ENCODE assay signal across 10 mouse cellular contexts in genomic region chr5:38879989-38880706, GRCm38 (mm10). TPM values are rescaled to one million over a fixed set of nuclear protein-coding genes. Genes with fewer than 3 reads are reported as not detected.
DNase-seq lines count a peak whose midpoint lies in the region; ATAC-seq and TF ChIP-seq lines count a peak whose summit lies in the region.
"Had no signal": no experiment of that assay in that cellular context is flagged by ENCODE, and none has a peak within 500 bp of the region (broad histone marks: within the 10 kb centered on the region; RNA-seq: fewer than 3 reads in every experiment).

No protein-coding gene starts in this region.

- DNase-seq in frontal cortex, postnatal 14 days (ENCODE audit: low spot score in 2 of 2), result no peak
- DNase-seq in left cerebral cortex, postnatal 4 days, result peak; percentile 37
- no peak for DNase-seq in left cerebral cortex, adult 9 months (ENCODE audit: low spot score in 2 of 2)
- DNase-seq in brain, embryonic 14.5 days (ENCODE audit: low read depth), result peak; percentile 79
- peak; percentile 50 for DNase-seq in hindbrain, postnatal 0 days (ENCODE audit: low spot score)
- DNase-seq in thymus, postnatal 25 days, result no peak
- DNase-seq: cerebellum, adult 18-20 months had no signal

- TF ChIP-seq POLR2A in brain, embryonic 14.5 days (IDR thresholded peaks at IDR 0.05; ENCODE audit: borderline replicate concordance, extremely low read depth, insufficient read depth, insufficient read length, poor library complexity, severe bottlenecking), result no peak

- intact Hi-C loops in left cerebral cortex, postnatal 4 days (cut with DNase I), result no loop called here

- no peak overlapping the region for H3K27ac ChIP-seq in hindbrain, postnatal 0 days
- H3K27ac ChIP-seq: liver, embryonic 12.5 days had no signal

- no peaks in the 10 kb centered on the region for H3K27me3 ChIP-seq in hindbrain, postnatal 0 days (ENCODE audit: insufficient read depth, low read length)
- H3K27me3 ChIP-seq: liver, embryonic 12.5 days had no signal

- H3K9ac ChIP-seq in hindbrain, postnatal 0 days (replicated peaks; ENCODE audit: low read length), result no peak overlapping the region
- H3K9ac ChIP-seq: liver, embryonic 12.5 days had no signal

- no peak overlapping the region for H3K4me3 ChIP-seq in hindbrain, postnatal 0 days (ENCODE audit: low read length)
- H3K4me3 ChIP-seq: liver, embryonic 12.5 days had no signal

- peak; percentile 56 for ATAC-seq in frontal cortex, adult (ENCODE audit: low TSS enrichment)
- no peak for ATAC-seq in hindbrain, postnatal 0 days
- no peak for ATAC-seq in erythroid progenitor cell, adult 5-6 weeks (replicated peaks; ENCODE audit: low FRiP score, poor library complexity, severe bottlenecking)
- ATAC-seq: liver, embryonic 12.5 days had no signal

- no peak overlapping the region for H3K4me2 ChIP-seq in hindbrain, postnatal 0 days (ENCODE audit: low read depth, low read length)
- H3K4me2 ChIP-seq: liver, embryonic 12.5 days had no signal

- no peaks in the 10 kb centered on the region for H3K36me3 ChIP-seq in hindbrain, postnatal 0 days (ENCODE audit: insufficient read depth, low read length)
- H3K36me3 ChIP-seq: liver, embryonic 12.5 days had no signal

- TF ChIP-seq CTCF in brain, embryonic 14.5 days (IDR thresholded peaks at IDR 0.05; ENCODE audit: borderline replicate concordance, extremely low read depth, insufficient read depth, insufficient read length), result no peak
- no peak for TF ChIP-seq CTCF in hindbrain, postnatal 0 days (IDR thresholded peaks at IDR 0.05; ENCODE audit: low read depth)

- no peaks in the 10 kb centered on the region for H3K4me1 ChIP-seq in hindbrain, postnatal 0 days (ENCODE audit: insufficient read depth, low read length)
- H3K4me1 ChIP-seq: liver, embryonic 12.5 days had no signal

- 39% methylated on average over 11 of the region's 11 CpGs for WGBS in hindbrain, postnatal 0 days

- H3K9me3 ChIP-seq in hindbrain, postnatal 0 days (ENCODE audit: low read length), result no peaks in the 10 kb centered on the region
- H3K9me3 ChIP-seq: liver, embryonic 12.5 days had no signal

RNA-seq across cellular contexts. Expression of gene Clnk, which starts 3.5 kb away (rescaled TPM):
- not detected for total RNA-seq in left cerebral cortex, postnatal 4 days (2021)
- 0.08 and 0.09 TPM in 2 replicates for polyA plus RNA-seq in brain, embryonic 14.5 days (2012; rRNA removed)
- 0.50 TPM in 1 of 2 replicates, not detected in the other for total RNA-seq in hindbrain, postnatal 0 days (2014; rRNA removed)
- polyA plus RNA-seq in hindbrain, postnatal 0 days (2015; fragmentation: Nextera tagmentation; extraction: Ambion mirVana), result 0.14 TPM in 1 of 2 replicates, not detected in the other
- 0.84 TPM in 1 of 2 replicates, not detected in the other for total RNA-seq in erythroid progenitor cell, adult 5-6 weeks (2015; ENCODE audit: low replicate concordance)
- not detected in 2 replicates for total RNA-seq in erythroid progenitor cell, adult 5-6 weeks (2017; ENCODE audit: low replicate concordance)
- polyA plus RNA-seq: liver, embryonic 12.5 days had no signal

Comparison
In these comparisons a context has a peak if more than half of its experiments do, and no peak if none do; other contexts are left out.
1. DNase-seq: peak in left cerebral cortex, postnatal 4 days (single experiment), brain, embryonic 14.5 days (single experiment) and hindbrain, postnatal 0 days (single experiment); none in frontal cortex, postnatal 14 days (0 of 2), left cerebral cortex, adult 9 months (0 of 2) and thymus, postnatal 25 days (single experiment).